Mouse (Mus musculus): ENCODE data around the gene Unk. TPM values are rescaled to one million over a fixed set of nuclear protein-coding genes. Genes with fewer than 3 reads are reported as not detected.
"Not testable (repeated sequence)": the region's sequence is repeated elsewhere in the genome, so short reads cannot be mapped to it uniquely, and the experiment has no call there.

Unk gene
- polyA plus RNA-seq, 1 experiment from 2014 or later = 7.4 TPM

DNA sequence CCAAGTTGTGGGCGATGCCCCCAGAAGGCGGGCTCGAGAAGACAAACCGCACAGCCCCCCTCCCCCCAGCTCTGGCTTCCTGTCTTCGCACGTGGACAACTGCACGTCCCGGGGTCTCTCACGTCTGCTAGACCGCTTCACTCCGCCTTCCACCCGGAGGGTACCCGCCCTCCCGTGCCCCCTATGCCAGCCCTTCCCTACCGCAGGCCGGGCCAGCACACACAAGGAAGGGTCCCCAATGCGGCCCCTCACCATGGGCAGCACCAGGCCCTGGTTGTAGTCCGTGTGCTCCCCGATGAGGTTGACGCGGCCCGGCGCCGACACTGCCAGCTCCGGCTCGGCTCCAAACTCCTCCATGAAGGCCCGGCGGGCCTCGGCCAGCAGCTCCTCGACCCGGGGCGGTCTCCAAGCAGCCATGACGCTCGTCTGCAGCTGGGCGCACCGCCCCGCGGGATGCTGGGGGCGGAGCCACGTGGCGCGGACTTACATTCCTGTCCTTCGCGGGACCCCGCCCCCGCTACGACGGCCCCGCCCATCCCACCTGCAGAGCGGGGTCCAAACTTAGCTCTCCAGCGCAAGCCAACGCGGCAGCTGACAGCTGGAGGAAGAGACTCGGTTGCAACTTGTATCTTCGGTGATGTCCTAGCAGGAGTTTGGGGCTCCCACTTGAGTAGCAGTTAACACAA, 17.7 kb upstream of the Unk start, which contains the start of gene Galk1:
Gene Galk1, minus strand, starts transcription at position 458 of the 686 bp plus-strand sequence.
- ATAC-seq = peak; percentile 76
- under 1% methylated on average over 54 of the region's 55 CpGs for WGBS
- H3K27ac ChIP-seq (ENCODE audit: low read depth, low read length) = peak within 1 kb of the TSS; percentile 96
- peak within 1 kb of the TSS; percentile 97 for H3K4me2 ChIP-seq (replicated peaks; ENCODE audit: low read depth)
- peak within 1 kb of the TSS; percentile 84 for H3K9ac ChIP-seq (ENCODE audit: low read depth, low read length)
- no peak for TF ChIP-seq CTCF (IDR thresholded peaks at IDR 0.05; ENCODE audit: low read depth)
- H3K4me3 ChIP-seq (ENCODE audit: low read depth, low read length) = peak within 1 kb of the TSS; percentile 74
- no peaks in the 10 kb centered on the region for H3K9me3 ChIP-seq (ENCODE audit: control insufficient read depth)
- peaks cover 6% of the 10 kb centered on the region for H3K4me1 ChIP-seq (replicated peaks; ENCODE audit: control insufficient read depth, insufficient read depth, low read length)
- peaks cover 33% of the 10 kb centered on the region for H3K36me3 ChIP-seq (ENCODE audit: control insufficient read depth, insufficient read depth)
- no peaks in the 10 kb centered on the region for H3K27me3 ChIP-seq (replicated peaks; ENCODE audit: control insufficient read depth, insufficient read depth, low read length)

- H3K9me3 ChIP-seq (ENCODE audit: control insufficient read depth) = no peaks in the 10 kb centered on the region
- 39% methylated on average over 8 of the region's 8 CpGs for WGBS
- no peak for TF ChIP-seq CTCF (IDR thresholded peaks at IDR 0.05; ENCODE audit: low read depth)
- H3K4me3 ChIP-seq (ENCODE audit: low read depth, low read length) = no peak overlapping the region
- H3K27ac ChIP-seq (ENCODE audit: low read depth, low read length) = peak overlapping the region; percentile 8; the same call in 1 of the 2 replicates
- H3K36me3 ChIP-seq (ENCODE audit: control insufficient read depth, insufficient read depth) = peaks cover 9% of the 10 kb centered on the region
- ATAC-seq = no peak
- peaks cover 6% of the 10 kb centered on the region for H3K4me1 ChIP-seq (replicated peaks; ENCODE audit: control insufficient read depth, insufficient read depth, low read length)
- no peaks in the 10 kb centered on the region for H3K27me3 ChIP-seq (replicated peaks; ENCODE audit: control insufficient read depth, insufficient read depth, low read length)
- peak overlapping the region; percentile 21; the same call in 1 of the 2 replicates for H3K4me2 ChIP-seq (replicated peaks; ENCODE audit: low read depth)
- no peak overlapping the region for H3K9ac ChIP-seq (ENCODE audit: low read depth, low read length)
Observed at GRCm38 (mm10) chr11:116014821-116015220, 15.3 kb upstream of the Unk start.

GRCm38 (mm10) chr11:116018106-116018505, 12.0 kb upstream of the Unk start:
- peak; percentile 89 for TF ChIP-seq CTCF (IDR thresholded peaks at IDR 0.05; ENCODE audit: low read depth)
- no peaks in the 10 kb centered on the region for H3K9me3 ChIP-seq (ENCODE audit: control insufficient read depth)
- no peak overlapping the region for H3K4me3 ChIP-seq (ENCODE audit: low read depth, low read length)
- peak; percentile 28 for ATAC-seq
- H3K9ac ChIP-seq (ENCODE audit: low read depth, low read length) = no peak overlapping the region
- H3K4me1 ChIP-seq (replicated peaks; ENCODE audit: control insufficient read depth, insufficient read depth, low read length) = peaks cover 3% of the 10 kb centered on the region
- H3K27me3 ChIP-seq (replicated peaks; ENCODE audit: control insufficient read depth, insufficient read depth, low read length) = no peaks in the 10 kb centered on the region
- 32% methylated on average over 6 of the region's 6 CpGs for WGBS
- no peak overlapping the region for H3K27ac ChIP-seq (ENCODE audit: low read depth, low read length)
- no peak overlapping the region for H3K4me2 ChIP-seq (replicated peaks; ENCODE audit: low read depth)
- H3K36me3 ChIP-seq (ENCODE audit: control insufficient read depth, insufficient read depth) = peaks cover 14% of the 10 kb centered on the region

- not testable (repeated sequence) for H3K9ac ChIP-seq (ENCODE audit: low read depth, low read length); H3K4me1 ChIP-seq (replicated peaks; ENCODE audit: control insufficient read depth, insufficient read depth, low read length); H3K4me2 ChIP-seq (replicated peaks; ENCODE audit: low read depth); H3K9me3 ChIP-seq (ENCODE audit: control insufficient read depth); ATAC-seq; H3K27ac ChIP-seq (ENCODE audit: low read depth, low read length); H3K4me3 ChIP-seq (ENCODE audit: low read depth, low read length); H3K27me3 ChIP-seq (replicated peaks; ENCODE audit: control insufficient read depth, insufficient read depth, low read length)
- 87% methylated on average over 4 of the region's 4 CpGs for WGBS
- peaks cover 14% of the 10 kb centered on the region for H3K36me3 ChIP-seq (ENCODE audit: control insufficient read depth, insufficient read depth)
Observed at GRCm38 (mm10) chr11:116018867-116019266, 11.3 kb upstream of the Unk start.

GRCm38 (mm10) chr11:116019360-116019791, 10.7 kb upstream of the Unk start:
- 44% methylated on average over 1 of the region's 1 CpGs for WGBS
- TF ChIP-seq CTCF (IDR thresholded peaks at IDR 0.05; ENCODE audit: low read depth) = no peak
- Histone ChIP-seq H3K27me3 (replicated peaks; ENCODE audit: control insufficient read depth, insufficient read depth, low read length) (no peaks in the 10 kb centered on the region), H3K9me3 (ENCODE audit: control insufficient read depth) (no peaks in the 10 kb centered on the region), H3K4me1 (replicated peaks; ENCODE audit: control insufficient read depth, insufficient read depth, low read length) (no peaks in the 10 kb centered on the region), H3K27ac (ENCODE audit: low read depth, low read length) (no peak overlapping the region), H3K4me3 (ENCODE audit: low read depth, low read length) (no peak overlapping the region), H3K36me3 (ENCODE audit: control insufficient read depth, insufficient read depth) (peaks cover 14% of the 10 kb centered on the region), H3K4me2 (replicated peaks; ENCODE audit: low read depth) (no peak overlapping the region), H3K9ac (ENCODE audit: low read depth, low read length) (no peak overlapping the region)
- no peak for ATAC-seq

DNA sequence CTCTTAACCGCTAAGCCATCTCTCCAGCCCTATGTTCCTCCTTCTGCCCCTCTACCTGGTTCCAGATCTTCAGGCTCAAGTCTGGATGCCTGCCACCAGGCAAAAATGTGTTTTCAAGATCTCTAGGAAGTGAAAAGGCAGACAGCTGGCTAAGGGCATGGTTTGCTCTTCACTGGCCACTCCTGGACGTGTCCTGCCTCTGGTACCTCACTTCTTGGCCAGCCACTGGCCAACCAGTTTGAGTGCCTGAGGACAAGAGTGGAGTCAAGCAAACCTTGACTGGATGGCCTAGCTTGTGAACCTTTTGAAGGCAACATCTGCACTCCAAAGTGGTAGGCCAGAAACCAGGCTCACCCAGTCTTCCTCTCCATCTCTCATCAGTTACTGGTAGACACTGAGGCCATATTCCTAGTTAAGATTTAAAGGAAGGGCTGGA, 10.1 kb upstream of the Unk start:
- no peaks in the 10 kb centered on the region for H3K27me3 ChIP-seq (replicated peaks; ENCODE audit: control insufficient read depth, insufficient read depth, low read length)
- H3K4me3 ChIP-seq (ENCODE audit: low read depth, low read length) = no peak overlapping the region
- H3K36me3 ChIP-seq (ENCODE audit: control insufficient read depth, insufficient read depth) = peaks cover 14% of the 10 kb centered on the region
- no peak overlapping the region for H3K4me2 ChIP-seq (replicated peaks; ENCODE audit: low read depth)
- no peak overlapping the region for H3K9ac ChIP-seq (ENCODE audit: low read depth, low read length)
- H3K27ac ChIP-seq (ENCODE audit: low read depth, low read length) = no peak overlapping the region
- H3K9me3 ChIP-seq (ENCODE audit: control insufficient read depth) = no peaks in the 10 kb centered on the region
- no peak for TF ChIP-seq CTCF (IDR thresholded peaks at IDR 0.05; ENCODE audit: low read depth)
- no peak for ATAC-seq
- H3K4me1 ChIP-seq (replicated peaks; ENCODE audit: control insufficient read depth, insufficient read depth, low read length) = no peaks in the 10 kb centered on the region
- 82% methylated on average over 2 of the region's 2 CpGs for WGBS
